Mouse (Mus musculus): Measurements from ENCODE around the gene Pgap2. TPM values are rescaled to one million over a fixed set of nuclear protein-coding genes. Genes with fewer than 3 reads are reported as not detected.

Gene Pgap2
- polyA plus RNA-seq, 1 experiment from 2014 or later, result 47.9 TPM

DNA sequence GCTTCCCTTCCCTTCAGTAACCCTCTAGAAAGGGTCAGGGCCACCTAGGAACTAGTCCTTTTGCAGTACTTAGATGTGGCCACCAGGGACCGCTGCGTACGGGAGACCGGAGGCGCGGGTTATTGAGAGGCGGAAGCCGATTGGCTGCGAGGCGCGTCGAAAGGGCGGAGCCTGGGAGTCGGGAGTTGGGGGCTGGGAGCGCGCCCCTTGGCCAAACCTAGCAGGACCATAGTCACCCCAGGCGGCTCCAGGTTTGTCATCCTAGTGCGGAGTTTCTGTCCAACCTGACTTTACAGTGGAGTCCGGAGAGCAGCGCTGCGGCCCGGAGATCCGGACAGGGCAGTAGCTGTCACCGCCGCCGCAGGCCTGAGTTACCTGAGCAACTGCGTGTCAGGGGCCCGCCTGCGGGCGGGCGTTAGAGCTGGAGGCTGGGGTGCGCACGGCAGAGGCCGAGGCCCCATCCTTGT lies 57.1 kb downstream of the Pgap2 start:
- Histone ChIP-seq H3K4me1 (ENCODE audit: control insufficient read depth, insufficient read depth, low read length) (peaks cover 6% of the 10 kb centered on the region), H3K9ac (replicated peaks; ENCODE audit: low read length) (peak overlapping the region; percentile 66), H3K4me3 (replicated peaks; ENCODE audit: low read depth, low read length) (peak overlapping the region; percentile 86), H3K36me3 (ENCODE audit: control insufficient read depth, insufficient read depth, low read length) (no peaks in the 10 kb centered on the region), H3K9me3 (ENCODE audit: control insufficient read depth, low read length) (no peaks in the 10 kb centered on the region), H3K27ac (replicated peaks; ENCODE audit: low read depth, low read length) (no peak overlapping the region; the same call in 1 of the 2 replicates), H3K27me3 (ENCODE audit: control insufficient read depth, insufficient read depth, low read length) (0 out of 2 replicates have a peak, but pooled peaks cover 4% of the 10 kb centered on the region), H3K4me2 (ENCODE audit: low read length) (peak overlapping the region; percentile 96)
- ATAC-seq (ENCODE audit: low FRiP score, low TSS enrichment) (peak; percentile 91), DNase-seq (peak; percentile 97)
- under 1% methylated on average over 34 of the region's 34 CpGs for WGBS

DNA sequence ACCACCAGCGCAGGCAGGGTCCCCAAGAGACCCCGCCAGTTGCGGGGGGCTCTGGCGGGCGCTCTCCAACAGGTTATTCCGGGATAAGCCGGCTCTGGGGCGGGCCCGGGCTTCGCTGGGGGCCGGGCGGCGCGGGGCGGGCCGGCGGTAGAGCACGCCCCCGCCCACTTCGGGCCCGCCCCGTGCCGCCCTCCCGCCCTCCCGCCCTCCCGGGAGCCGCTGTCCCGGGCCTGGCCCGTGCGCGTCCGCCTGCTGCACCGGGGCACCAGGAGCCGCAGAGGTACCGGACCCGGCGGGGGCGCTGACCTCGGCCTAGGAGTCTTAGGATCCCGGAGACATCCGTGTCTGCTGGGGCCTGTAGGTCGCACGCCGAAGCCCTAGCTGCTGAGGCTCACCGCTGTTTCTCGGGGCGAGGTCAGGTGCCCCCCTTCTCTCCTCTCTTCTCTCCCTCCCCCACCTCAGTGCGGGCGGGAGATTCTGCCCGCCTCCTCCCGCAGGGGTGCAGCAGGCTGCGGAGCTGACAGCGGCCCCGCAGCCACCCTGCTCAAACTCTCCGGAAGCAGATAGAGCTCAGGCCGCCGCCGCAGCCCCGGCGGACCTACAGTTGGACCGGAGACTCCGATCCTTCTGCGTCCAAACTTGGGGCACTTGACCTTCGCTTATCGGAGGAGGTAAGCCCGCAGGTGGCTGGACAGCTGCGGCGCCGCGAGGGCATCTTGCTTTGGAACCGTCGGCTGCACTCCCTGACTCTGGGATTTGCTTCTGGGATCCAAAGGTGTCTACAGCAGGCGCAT lies 57.8 kb downstream of the Pgap2 start, which contains the start of gene Stim1:
TSS of gene Stim1 (plus strand) at position 206 of the 794 bp plus-strand sequence.
- H3K4me3 ChIP-seq (replicated peaks; ENCODE audit: low read depth, low read length), result peak within 1 kb of the TSS; percentile 86
- WGBS, result under 1% methylated on average over 72 of the region's 73 CpGs
- no peaks in the 10 kb centered on the region for H3K36me3 ChIP-seq (ENCODE audit: control insufficient read depth, insufficient read depth, low read length)
- H3K9ac ChIP-seq (replicated peaks; ENCODE audit: low read length), result peak within 1 kb of the TSS; percentile 66
- no peaks in the 10 kb centered on the region for H3K9me3 ChIP-seq (ENCODE audit: control insufficient read depth, low read length)
- peak within 1 kb of the TSS; percentile 96 for H3K4me2 ChIP-seq (ENCODE audit: low read length)
- H3K27ac ChIP-seq (replicated peaks; ENCODE audit: low read depth, low read length), result no peak within 1 kb of the TSS; the same call in 1 of the 2 replicates
- H3K27me3 ChIP-seq (ENCODE audit: control insufficient read depth, insufficient read depth, low read length), result 0 out of 2 replicates have a peak, but pooled peaks cover 4% of the 10 kb centered on the region
- DNase-seq (peak; percentile 63), ATAC-seq (ENCODE audit: low FRiP score, low TSS enrichment) (peak; percentile 77)
- peaks cover 6% of the 10 kb centered on the region for H3K4me1 ChIP-seq (ENCODE audit: control insufficient read depth, insufficient read depth, low read length)

DNA sequence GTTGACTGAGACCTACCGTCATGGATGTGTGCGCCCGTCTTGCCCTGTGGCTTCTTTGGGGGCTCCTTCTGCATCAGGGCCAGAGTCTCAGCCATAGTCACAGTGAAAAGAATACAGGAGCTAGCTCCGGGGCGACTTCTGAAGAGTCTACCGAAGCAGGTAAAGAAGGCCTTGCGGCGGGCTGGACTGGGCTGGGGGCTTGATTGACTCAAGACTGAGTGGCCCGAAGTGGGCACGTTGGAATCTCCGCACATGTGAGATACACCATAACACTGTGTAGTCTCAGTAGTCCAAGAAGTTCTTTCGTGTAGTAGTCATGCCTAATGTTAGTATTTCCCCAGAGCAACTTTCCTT lies 58.4 kb downstream of the Pgap2 start:
- H3K9me3 ChIP-seq (ENCODE audit: control insufficient read depth, low read length), result no peaks in the 10 kb centered on the region
- H3K4me1 ChIP-seq (ENCODE audit: control insufficient read depth, insufficient read depth, low read length), result peaks cover 6% of the 10 kb centered on the region
- WGBS, result 5% methylated on average over 12 of the region's 12 CpGs
- no peak overlapping the region for H3K27ac ChIP-seq (replicated peaks; ENCODE audit: low read depth, low read length)
- H3K27me3 ChIP-seq (ENCODE audit: control insufficient read depth, insufficient read depth, low read length), result 0 out of 2 replicates have a peak, but pooled peaks cover 4% of the 10 kb centered on the region
- no peak for ATAC-seq (ENCODE audit: low FRiP score, low TSS enrichment)
- peak overlapping the region; percentile 86 for H3K4me3 ChIP-seq (replicated peaks; ENCODE audit: low read depth, low read length)
- H3K4me2 ChIP-seq (ENCODE audit: low read length), result peak overlapping the region; percentile 96
- no peak for DNase-seq
- H3K36me3 ChIP-seq (ENCODE audit: control insufficient read depth, insufficient read depth, low read length), result no peaks in the 10 kb centered on the region
- H3K9ac ChIP-seq (replicated peaks; ENCODE audit: low read length), result peak overlapping the region; percentile 66

DNA sequence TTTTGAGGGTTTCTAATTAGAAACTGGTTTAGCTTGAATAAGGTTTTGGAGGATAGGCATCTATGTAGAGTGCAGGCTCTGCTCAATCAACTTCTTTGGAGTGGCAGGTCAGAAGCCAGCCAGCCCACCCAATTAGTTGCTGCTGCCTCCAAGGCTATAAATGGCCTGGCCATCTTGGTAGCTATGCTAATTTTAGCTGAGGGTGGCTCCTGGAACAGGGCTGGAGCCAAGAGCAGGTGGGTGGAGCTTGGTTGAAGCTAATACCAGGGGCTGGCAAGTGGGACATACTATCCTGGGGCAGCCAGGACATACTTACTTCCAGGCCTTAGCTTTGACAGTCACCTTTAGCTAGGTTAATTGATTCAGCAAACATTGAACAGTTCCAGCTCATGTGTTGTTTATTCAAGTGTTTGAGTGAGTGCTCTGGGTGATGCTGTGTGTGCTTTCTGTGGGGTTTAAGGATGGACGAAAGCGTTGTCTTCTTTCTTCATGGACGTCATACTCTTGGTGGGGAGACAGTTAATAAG lies 62.5 kb downstream of the Pgap2 start:
- H3K4me2 ChIP-seq (ENCODE audit: low read length), result no peak overlapping the region
- H3K36me3 ChIP-seq (ENCODE audit: control insufficient read depth, insufficient read depth, low read length), result no peaks in the 10 kb centered on the region
- H3K4me3 ChIP-seq (replicated peaks; ENCODE audit: low read depth, low read length), result no peak overlapping the region
- 93% methylated on average over 3 of the region's 3 CpGs for WGBS
- peaks cover 6% of the 10 kb centered on the region for H3K4me1 ChIP-seq (ENCODE audit: control insufficient read depth, insufficient read depth, low read length)
- H3K27ac ChIP-seq (replicated peaks; ENCODE audit: low read depth, low read length), result no peak overlapping the region
- no peak overlapping the region for H3K9ac ChIP-seq (replicated peaks; ENCODE audit: low read length)
- ATAC-seq (ENCODE audit: low FRiP score, low TSS enrichment) (no peak), DNase-seq (no peak)
- 0 out of 2 replicates have a peak, but pooled peaks cover 4% of the 10 kb centered on the region for H3K27me3 ChIP-seq (ENCODE audit: control insufficient read depth, insufficient read depth, low read length)
- H3K9me3 ChIP-seq (ENCODE audit: control insufficient read depth, low read length), result no peaks in the 10 kb centered on the region

DNA sequence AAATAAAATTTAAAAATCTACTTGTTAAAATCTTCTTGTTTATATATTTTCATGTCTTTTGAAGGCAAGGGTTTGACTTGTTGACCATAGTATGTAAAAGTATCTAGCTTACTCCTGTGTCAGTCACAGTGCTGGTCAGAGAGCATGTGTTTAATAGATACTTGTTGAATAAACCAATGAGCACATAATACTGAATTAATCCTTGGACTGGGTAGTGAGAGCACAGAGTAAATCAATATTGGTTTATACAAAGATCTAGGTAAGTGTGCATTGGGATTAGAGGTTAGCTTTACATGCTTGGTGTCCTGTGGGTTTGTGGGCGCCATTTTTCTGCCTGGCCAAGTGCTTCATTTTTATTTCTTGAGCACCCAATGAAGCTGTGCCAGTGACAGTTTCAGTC lies 71.4 kb downstream of the Pgap2 start:
- Histone ChIP-seq H3K9me3 (ENCODE audit: control insufficient read depth, low read length) (no peaks in the 10 kb centered on the region), H3K27me3 (ENCODE audit: control insufficient read depth, insufficient read depth, low read length) (no peaks in the 10 kb centered on the region), H3K4me2 (ENCODE audit: low read length) (no peak overlapping the region), H3K4me3 (replicated peaks; ENCODE audit: low read depth, low read length) (no peak overlapping the region), H3K4me1 (ENCODE audit: control insufficient read depth, insufficient read depth, low read length) (no peaks in the 10 kb centered on the region), H3K9ac (replicated peaks; ENCODE audit: low read length) (no peak overlapping the region), H3K36me3 (ENCODE audit: control insufficient read depth, insufficient read depth, low read length) (no peaks in the 10 kb centered on the region), H3K27ac (replicated peaks; ENCODE audit: low read depth, low read length) (no peak overlapping the region)
- WGBS, result 86% methylated on average over 1 of the region's 1 CpGs
- ATAC-seq (ENCODE audit: low FRiP score, low TSS enrichment), result no peak
- no peak for DNase-seq

DNA sequence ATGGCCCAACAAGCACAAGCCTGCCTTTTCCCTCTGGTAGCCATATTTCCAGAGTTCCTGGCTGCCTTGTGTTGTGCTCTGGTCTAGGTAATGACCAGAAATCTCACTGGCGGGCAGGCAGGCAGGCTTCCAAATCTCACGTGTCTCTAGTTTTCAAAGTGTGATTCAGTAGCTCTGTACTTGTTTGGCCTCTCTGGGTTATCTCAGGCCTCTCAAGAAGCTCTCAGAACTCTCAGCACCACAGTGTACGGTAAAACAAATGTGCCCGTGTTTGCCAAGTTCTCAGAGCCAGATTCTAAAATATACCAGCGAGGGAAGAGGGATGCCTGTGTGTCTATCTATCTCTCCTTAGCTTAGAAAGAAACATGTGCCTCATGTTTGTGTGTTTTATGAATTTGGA lies 72.3 kb downstream of the Pgap2 start:
- DNase-seq, result no peak
- 91% methylated on average over 5 of the region's 5 CpGs for WGBS

More for the DNA sequence above, 72.3 kb downstream of the Pgap2 start:
- Histone ChIP-seq H3K4me1 (ENCODE audit: control insufficient read depth, insufficient read depth, low read length) (no peaks in the 10 kb centered on the region), H3K27me3 (ENCODE audit: control insufficient read depth, insufficient read depth, low read length) (no peaks in the 10 kb centered on the region), H3K36me3 (ENCODE audit: control insufficient read depth, insufficient read depth, low read length) (no peaks in the 10 kb centered on the region), H3K4me3 (replicated peaks; ENCODE audit: low read depth, low read length) (no peak overlapping the region), H3K27ac (replicated peaks; ENCODE audit: low read depth, low read length) (no peak overlapping the region), H3K9me3 (ENCODE audit: control insufficient read depth, low read length) (no peaks in the 10 kb centered on the region), H3K9ac (replicated peaks; ENCODE audit: low read length) (no peak overlapping the region), H3K4me2 (ENCODE audit: low read length) (no peak overlapping the region)
- ATAC-seq (ENCODE audit: low FRiP score, low TSS enrichment), result no peak

Other genes starting within 250 kb of the Pgap2 start
- gene Il18bp, start 191.5 kb upstream of the Pgap2 start, polyA plus RNA-seq (2014; fragmentation: Nextera tagmentation; extraction: Ambion mirVana), result 4.0 and 6.0 TPM in 2 replicates
- 30.7 and 31.1 TPM in 2 replicates for gene Rnf121, start 144.7 kb upstream of the Pgap2 start, polyA plus RNA-seq (2014; fragmentation: Nextera tagmentation; extraction: Ambion mirVana)
- 21.0 and 24.3 TPM in 2 replicates for gene Xndc1, start 144.7 kb upstream of the Pgap2 start, polyA plus RNA-seq (2014; fragmentation: Nextera tagmentation; extraction: Ambion mirVana)
- gene Xntrpc, start 144.5 kb upstream of the Pgap2 start, polyA plus RNA-seq (2014; fragmentation: Nextera tagmentation; extraction: Ambion mirVana), result 1.3 and 1.5 TPM in 2 replicates
- gene Trpc2, start 127.1 kb upstream of the Pgap2 start, polyA plus RNA-seq (2014; fragmentation: Nextera tagmentation; extraction: Ambion mirVana), result 0.16 TPM in 1 of 2 replicates, not detected in the other
- 0.39 TPM in 1 of 2 replicates, not detected in the other for gene Art1, start 108.5 kb upstream of the Pgap2 start, polyA plus RNA-seq (2014; fragmentation: Nextera tagmentation; extraction: Ambion mirVana)
- gene Art5, start 100.7 kb upstream of the Pgap2 start, polyA plus RNA-seq (2014; fragmentation: Nextera tagmentation; extraction: Ambion mirVana), result 0.19 and 0.24 TPM in 2 replicates
- gene Chrna10, start 93.4 kb upstream of the Pgap2 start, polyA plus RNA-seq (2014; fragmentation: Nextera tagmentation; extraction: Ambion mirVana), result not detected in 2 replicates
- gene Nup98, start within 50 bp of the Pgap2 start, polyA plus RNA-seq (2014; fragmentation: Nextera tagmentation; extraction: Ambion mirVana), result 22.2 and 28.5 TPM in 2 replicates
- 9.7 and 15.7 TPM in 2 replicates for gene Rhog, start 45.8 kb downstream of the Pgap2 start, polyA plus RNA-seq (2014; fragmentation: Nextera tagmentation; extraction: Ambion mirVana)
- 9.5 and 11.3 TPM in 2 replicates for gene Stim1, start 57.6 kb downstream of the Pgap2 start, polyA plus RNA-seq (2014; fragmentation: Nextera tagmentation; extraction: Ambion mirVana)
- 36.2 and 65.9 TPM in 2 replicates for gene Rrm1, start 231.5 kb downstream of the Pgap2 start, polyA plus RNA-seq (2014; fragmentation: Nextera tagmentation; extraction: Ambion mirVana)

All from midbrain, embryonic 14.5 days (tissue).